Mouse (Mus musculus) heart, adult 2 months (tissue): ENCODE measurements around the gene Kcns1.

ENCODE experiments used
- CTCF ChIP-seq: fragments of 200-600 bp; IDR thresholded peaks from 2 replicates; pipeline ENCODE4 v1.8.1; 2022; ENCODE audit warnings: antibody characterized with exemption, mild to moderate bottlenecking, moderate library complexity
- POLR2A ChIP-seq: fragments of 200-500 bp; IDR thresholded peaks from 2 replicates; pipeline ENCODE4 v1.6.1; 2011; ENCODE audit warnings: mild to moderate bottlenecking, low read depth, low read length, control low read depth; ENCODE audit not compliant: insufficient read depth

GRCm38 (mm10) chr2:164188722-164189121 lies 17.8 kb upstream of the Kcns1 start:
- TF ChIP-seq CTCF: peak; percentile 61
- TF ChIP-seq POLR2A: no peak
